Mouse (Mus musculus) liver, adult 2 months (tissue): ENCODE measurements around the gene Prkca.

ENCODE experiments used
- CTCF ChIP-seq: fragments of 200-500 bp; IDR thresholded peaks from 2 replicates; pipeline ENCODE4 v1.5.1; 2011; ENCODE audit warnings: low read depth, low read length, control low read depth
- POLR2A ChIP-seq: fragments of 200-500 bp; IDR thresholded peaks from 2 replicates; pipeline ENCODE4 v1.6.1; 2011; ENCODE audit warnings: low read length, control low read depth; ENCODE audit not compliant: insufficient read depth; ENCODE audit errors: extremely low read depth

GRCm38 (mm10) chr11:108136341-108136740 lies 207.4 kb downstream of the Prkca start:
- TF ChIP-seq CTCF, result no peak
- TF ChIP-seq POLR2A, result no peak
